Mouse (Mus musculus): ENCODE measurements around the gene Ikbke. TPM values are rescaled to one million over a fixed set of nuclear protein-coding genes. Genes with fewer than 3 reads are reported as not detected.

Ikbke gene
- total and polyA plus RNA-seq, 3 experiments, result 14.0 to 43.8 (median 29.5) TPM

DNA sequence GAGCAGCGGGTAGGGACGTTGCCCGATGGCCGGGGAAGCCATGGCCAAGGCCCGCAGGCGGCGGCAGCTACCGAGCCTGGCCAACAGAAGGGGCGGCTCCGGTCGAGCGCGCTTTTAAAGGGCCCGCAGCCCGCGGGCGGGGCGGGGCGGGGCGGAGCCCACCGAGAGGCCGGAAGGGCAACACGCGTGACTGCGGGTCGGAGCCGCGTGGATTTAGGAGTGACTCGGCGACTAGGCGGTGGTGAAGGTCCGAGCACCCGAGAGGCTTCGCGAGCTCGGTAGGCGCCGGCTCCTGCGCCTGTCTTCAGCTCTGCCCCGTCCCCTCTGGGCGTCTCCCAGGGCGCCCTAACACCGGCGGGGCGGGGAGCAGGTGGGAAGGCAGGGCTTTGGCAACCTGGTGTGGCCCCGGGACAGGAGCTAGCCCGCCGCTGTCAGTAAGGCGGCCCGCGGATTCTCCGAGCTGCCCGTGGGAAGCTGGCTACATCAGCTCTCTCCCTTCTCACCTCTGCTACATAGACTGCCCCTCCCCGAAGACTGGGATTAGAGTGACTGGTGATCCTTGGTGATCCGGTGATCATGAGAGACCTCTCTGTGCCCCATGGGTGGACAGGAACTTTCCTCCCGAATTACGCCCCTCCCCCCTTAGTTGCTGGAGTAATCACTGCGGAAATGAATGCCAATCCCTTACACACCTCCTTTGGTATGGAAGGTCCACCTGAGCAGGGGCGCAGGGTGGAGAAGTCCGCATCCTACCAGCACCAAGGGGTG, 34.1 kb downstream of the Ikbke start, which contains the start of gene Rassf5:
Rassf5 (minus strand) TSS at position 170 of the 768 bp plus-strand sequence.
- Histone ChIP-seq H3K79me2 (replicated peaks; ENCODE audit: control insufficient read depth, extremely low read depth, insufficient read depth, poor library complexity, severe bottlenecking) (no peaks in the 10 kb centered on the region), H3K4me2 (ENCODE audit: insufficient read depth, low read depth, poor library complexity, severe bottlenecking) (peak within 1 kb of the TSS; percentile 91), H3K9me3 (replicated peaks; ENCODE audit: low read length) (peaks cover 2% of the 10 kb centered on the region), H3K36me3 (replicated peaks in 1 of 2; ENCODE audit: control insufficient read depth in 1 of 2, insufficient read depth in 1 of 2, low read length in 1 of 2) (no peaks in the 10 kb centered on the region), H3K4me1 (ENCODE audit: control insufficient read depth in 1 of 2, insufficient read depth in 2 of 2) (peaks cover 5 to 19% of the 10 kb centered on the region in 2 experiments), H3K27me3 (replicated peaks) (peaks cover 34% of the 10 kb centered on the region), H3K4me3 (replicated peaks in 1 of 3; ENCODE audit: low read depth in 2 of 3, low read length in 2 of 3, poor library complexity in 1 of 3) (peak within 1 kb of the TSS; percentile 30 to 66 (median 48)), H3K27ac (ENCODE audit: insufficient read depth, low read depth) (no peak within 1 kb of the TSS), H3K9ac (ENCODE audit: insufficient read depth, low read depth) (peak within 1 kb of the TSS; percentile 12)
- DNase-seq (ENCODE audit: extremely low read depth), result no peak
- dilution Hi-C loops (cut with MboI; ENCODE audit: extremely low pct_ligation_motif_present, extremely low pct_unique_long_range_greater_than_20kb, low sequenced_read_pairs), result no loop called here
- TF ChIP-seq ELF1 (IDR thresholded peaks at IDR 0.05; ENCODE audit: low read depth, low read length) (peak; percentile 42; the same call in 1 of the 2 replicates), MYC (IDR thresholded peaks at IDR 0.05; ENCODE audit: low read depth, low read length) (no peak), BHLHE40 (IDR thresholded peaks at IDR 0.05; ENCODE audit: low read depth, low read length) (peak; percentile 39; the same call in 1 of the 2 replicates), TCF12 (IDR thresholded peaks at IDR 0.05; ENCODE audit: low read depth, low read length) (no peak; the same call in 1 of the 2 replicates), MAZ (IDR thresholded peaks at IDR 0.05; ENCODE audit: low read depth, low read length) (0 out of 2 replicates have a peak, but pooled peaks have one; percentile 21), MXI1 (IDR thresholded peaks at IDR 0.05; ENCODE audit: low read depth, low read length) (peak; percentile 58; the same call in 1 of the 2 replicates), IRF4 (IDR thresholded peaks at IDR 0.05; ENCODE audit: low read depth, low read length) (0 out of 2 replicates have a peak, but pooled peaks have one; percentile 10)
- in situ Hi-C loops (cut with MboI; ENCODE audit: low pct_ligation_motif_present, low pct_unique_long_range_greater_than_20kb, low sequenced_read_pairs), result no loop called here

DNA sequence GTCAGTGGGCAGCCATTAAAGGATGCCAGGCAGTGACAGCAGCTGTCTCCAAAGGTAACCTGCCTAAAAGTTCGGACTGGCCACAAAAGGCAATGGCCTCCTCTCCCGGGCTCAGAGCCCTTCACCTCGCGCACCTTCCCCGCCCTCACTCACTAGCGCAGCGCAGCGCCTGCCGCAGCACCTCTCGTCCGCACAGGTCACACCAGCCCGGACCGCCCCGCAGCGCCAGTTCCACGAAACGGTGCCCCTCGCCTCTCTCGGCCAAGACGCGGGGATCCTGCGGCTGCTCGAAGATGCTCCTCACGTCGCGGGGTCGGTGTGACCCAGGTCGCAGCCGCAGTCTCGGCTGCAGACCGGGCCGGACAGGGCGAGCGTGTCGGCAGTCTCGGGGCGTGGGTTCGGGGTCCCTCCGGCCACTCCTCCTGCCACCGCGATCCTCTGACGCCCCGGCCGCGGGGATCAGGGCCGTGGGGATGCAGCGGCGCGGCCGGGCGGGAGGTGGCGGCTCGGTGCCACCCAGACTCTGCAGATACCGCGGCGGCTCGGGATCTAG, 34.8 kb downstream of the Ikbke start:
- Histone ChIP-seq H3K4me1 (ENCODE audit: control insufficient read depth in 1 of 2, insufficient read depth in 2 of 2) (peaks cover 5 to 19% of the 10 kb centered on the region in 2 experiments), H3K4me3 (replicated peaks in 1 of 3; ENCODE audit: low read depth in 2 of 3, low read length in 2 of 3, poor library complexity in 1 of 3) (peak overlapping the region in 2 of 3 experiments; percentile 48 to 66), H3K27ac (ENCODE audit: insufficient read depth, low read depth) (no peak overlapping the region), H3K36me3 (replicated peaks in 1 of 2; ENCODE audit: control insufficient read depth in 1 of 2, insufficient read depth in 1 of 2, low read length in 1 of 2) (no peaks in the 10 kb centered on the region), H3K4me2 (ENCODE audit: insufficient read depth, low read depth, poor library complexity, severe bottlenecking) (peak overlapping the region; percentile 91; the same call in 1 of the 2 replicates), H3K9me3 (replicated peaks; ENCODE audit: low read length) (peaks cover 2% of the 10 kb centered on the region), H3K27me3 (replicated peaks) (peaks cover 34% of the 10 kb centered on the region), H3K9ac (ENCODE audit: insufficient read depth, low read depth) (no peak overlapping the region), H3K79me2 (replicated peaks; ENCODE audit: control insufficient read depth, extremely low read depth, insufficient read depth, poor library complexity, severe bottlenecking) (no peaks in the 10 kb centered on the region)
- TF ChIP-seq JUND (conservative IDR thresholded peaks at IDR 0.05; ENCODE audit: low read depth, low read length) (no peak), CHD1 (IDR thresholded peaks at IDR 0.05; ENCODE audit: low read depth, low read length) (no peak), MYC (IDR thresholded peaks at IDR 0.05; ENCODE audit: low read depth, low read length) (no peak), ZKSCAN1 (IDR thresholded peaks at IDR 0.05; ENCODE audit: borderline replicate concordance, low read depth, low read length) (no peak), POLR2AphosphoS2 (IDR thresholded peaks at IDR 0.05; ENCODE audit: low read depth, low read length) (no peak), MAFK (IDR thresholded peaks at IDR 0.05; ENCODE audit: insufficient replicate concordance, low read length) (no peak), NELFE (IDR thresholded peaks at IDR 0.05; ENCODE audit: low read depth, low read length) (no peak), ELF1 (IDR thresholded peaks at IDR 0.05; ENCODE audit: low read depth, low read length) (no peak), EP300 (IDR thresholded peaks at IDR 0.05; ENCODE audit: low read length) (no peak), CTCF (conservative IDR thresholded peaks at IDR 0.05 in 1 of 2, IDR thresholded peaks at IDR 0.05 in 1 of 2; ENCODE audit: low read depth in 2 of 2, low read length in 2 of 2) (no peak), ETS1 (conservative IDR thresholded peaks at IDR 0.05; ENCODE audit: low read depth, low read length) (no peak), USF2 (conservative IDR thresholded peaks at IDR 0.05; ENCODE audit: low read depth, low read length) (no peak), RCOR1 (conservative IDR thresholded peaks at IDR 0.05; ENCODE audit: low read depth, low read length) (no peak), E2F4 (IDR thresholded peaks at IDR 0.05; ENCODE audit: insufficient replicate concordance, low read depth, low read length) (no peak), NRF1 (IDR thresholded peaks at IDR 0.05; ENCODE audit: low read depth, low read length) (no peak), GABPA (IDR thresholded peaks at IDR 0.05; ENCODE audit: insufficient replicate concordance, low read depth, low read length) (no peak), MAX (IDR thresholded peaks at IDR 0.05; ENCODE audit: low read length) (no peak), SMC3 (IDR thresholded peaks at IDR 0.05; ENCODE audit: low read depth, low read length) (no peak), ZMIZ1 (IDR thresholded peaks at IDR 0.05; ENCODE audit: low read depth, low read length) (no peak), HCFC1 (IDR thresholded peaks at IDR 0.05; ENCODE audit: low read depth, low read length) (no peak)
- DNase-seq (ENCODE audit: extremely low read depth), result no peak
- in situ Hi-C loops (cut with MboI; ENCODE audit: low pct_ligation_motif_present, low pct_unique_long_range_greater_than_20kb, low sequenced_read_pairs), result no loop called here
- dilution Hi-C loops (cut with MboI; ENCODE audit: extremely low pct_ligation_motif_present, extremely low pct_unique_long_range_greater_than_20kb, low sequenced_read_pairs), result no loop called here
